Mouse (Mus musculus): ENCODE measurements around the gene Hivep3. TPM values are rescaled to one million over a fixed set of nuclear protein-coding genes. Genes with fewer than 3 reads are reported as not detected.

Gene Hivep3
- polyA plus RNA-seq, 1 experiment from 2014 or later, result 0.84 TPM

- no peak overlapping the region for H3K4me3 ChIP-seq (replicated peaks)
- H3K27ac ChIP-seq, result no peak overlapping the region
- H3K36me3 ChIP-seq, result no peaks in the 10 kb centered on the region
- no peak overlapping the region for H3K9ac ChIP-seq (replicated peaks)
- no peak for ATAC-seq (ENCODE audit: insufficient number of reproducible peaks, insufficient read depth, low FRiP score, low TSS enrichment, low read depth)
- no peak overlapping the region for H3K4me2 ChIP-seq
- 94% methylated on average over 1 of the region's 1 CpGs for WGBS
- H3K4me1 ChIP-seq (replicated peaks), result no peaks in the 10 kb centered on the region
- H3K9me3 ChIP-seq, result no peaks in the 10 kb centered on the region
- no peaks in the 10 kb centered on the region for H3K27me3 ChIP-seq
Measured at GRCm38 (mm10) chr4:119996377-119996776, 262.8 kb downstream of the Hivep3 start.

DNA sequence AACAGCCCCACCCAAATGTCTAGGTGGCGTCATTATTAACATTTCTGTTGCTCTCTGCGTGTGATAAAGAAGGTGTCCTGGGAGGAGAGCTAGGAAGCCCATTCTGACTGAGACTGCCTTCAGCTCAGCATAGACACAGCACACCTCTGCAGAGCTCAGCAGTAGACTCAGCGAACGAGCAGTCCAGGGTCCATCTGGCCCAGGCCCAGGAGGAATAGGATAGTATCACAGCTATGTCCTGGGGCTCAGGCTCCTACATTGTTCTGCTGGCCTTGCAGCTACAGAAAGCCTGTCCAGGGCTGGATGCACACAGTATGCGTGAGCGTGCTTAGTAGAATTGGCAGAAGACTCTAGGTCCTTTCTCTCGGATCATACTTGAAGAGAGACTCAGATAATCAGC, 263.8 kb downstream of the Hivep3 start:
- Histone ChIP-seq H3K27me3 (no peaks in the 10 kb centered on the region), H3K9me3 (no peaks in the 10 kb centered on the region), H3K4me1 (replicated peaks) (no peaks in the 10 kb centered on the region), H3K27ac (no peak overlapping the region), H3K4me3 (replicated peaks) (no peak overlapping the region), H3K4me2 (no peak overlapping the region), H3K9ac (replicated peaks) (no peak overlapping the region), H3K36me3 (no peaks in the 10 kb centered on the region)
- ATAC-seq (ENCODE audit: insufficient number of reproducible peaks, insufficient read depth, low FRiP score, low TSS enrichment, low read depth), result no peak
- 88% methylated on average over 7 of the region's 7 CpGs for WGBS

GRCm38 (mm10) chr4:119998911-119999310, 265.3 kb downstream of the Hivep3 start:
- H3K4me3 ChIP-seq (replicated peaks), result no peak overlapping the region

GRCm38 (mm10) chr4:120000881-120001280, 267.3 kb downstream of the Hivep3 start:
- H3K36me3 ChIP-seq, result no peaks in the 10 kb centered on the region
- H3K9me3 ChIP-seq, result no peaks in the 10 kb centered on the region
- 70% methylated on average over 7 of the region's 7 CpGs for WGBS
- H3K27ac ChIP-seq, result no peak overlapping the region
- H3K27me3 ChIP-seq, result no peaks in the 10 kb centered on the region
- H3K4me2 ChIP-seq, result no peak overlapping the region
- H3K9ac ChIP-seq (replicated peaks), result no peak overlapping the region
- H3K4me3 ChIP-seq (replicated peaks), result no peak overlapping the region
- ATAC-seq (ENCODE audit: insufficient number of reproducible peaks, insufficient read depth, low FRiP score, low TSS enrichment, low read depth), result no peak
- no peaks in the 10 kb centered on the region for H3K4me1 ChIP-seq (replicated peaks)

More at GRCm38 (mm10) chr4:119998911-119999310, 265.3 kb downstream of the Hivep3 start:
- Histone ChIP-seq H3K4me1 (replicated peaks) (no peaks in the 10 kb centered on the region), H3K9ac (replicated peaks) (no peak overlapping the region), H3K27me3 (no peaks in the 10 kb centered on the region), H3K4me2 (no peak overlapping the region), H3K27ac (no peak overlapping the region), H3K9me3 (no peaks in the 10 kb centered on the region), H3K36me3 (no peaks in the 10 kb centered on the region)
- no peak for ATAC-seq (ENCODE audit: insufficient number of reproducible peaks, insufficient read depth, low FRiP score, low TSS enrichment, low read depth)
- WGBS, result 65% methylated on average over 5 of the region's 5 CpGs

DNA sequence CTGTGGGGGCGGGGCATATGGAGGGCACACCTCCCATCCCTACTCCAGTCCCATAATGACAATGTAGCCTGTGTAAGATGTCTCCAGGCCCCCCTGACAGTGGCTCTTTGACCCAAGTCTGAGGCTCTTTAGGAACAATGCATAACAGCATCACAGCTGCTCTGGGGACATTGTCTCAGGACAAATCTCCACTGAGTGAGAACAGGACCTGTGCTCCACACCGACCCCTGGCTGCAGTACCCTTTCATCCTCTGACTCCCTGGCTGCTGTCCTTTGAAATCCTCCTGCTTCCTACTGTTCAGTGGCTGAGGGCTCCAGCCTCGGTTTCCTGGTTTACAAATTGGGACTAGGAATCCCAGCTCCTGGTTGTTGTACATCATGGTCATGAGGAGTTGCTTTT, 269.4 kb downstream of the Hivep3 start:
- no peak overlapping the region for H3K4me2 ChIP-seq
- no peak overlapping the region for H3K4me3 ChIP-seq (replicated peaks)
- H3K36me3 ChIP-seq, result no peaks in the 10 kb centered on the region
- 43% methylated on average over 3 of the region's 3 CpGs for WGBS
- H3K4me1 ChIP-seq (replicated peaks), result no peaks in the 10 kb centered on the region; the same call in none of the 2 replicates
- no peak overlapping the region for H3K9ac ChIP-seq (replicated peaks)
- no peak overlapping the region for H3K27ac ChIP-seq
- ATAC-seq (ENCODE audit: insufficient number of reproducible peaks, insufficient read depth, low FRiP score, low TSS enrichment, low read depth), result 0 out of 2 replicates have a peak, but pooled peaks have one; percentile 31
- H3K9me3 ChIP-seq, result no peaks in the 10 kb centered on the region
- H3K27me3 ChIP-seq, result no peaks in the 10 kb centered on the region

GRCm38 (mm10) chr4:120006046-120006445, 272.5 kb downstream of the Hivep3 start:
- H3K4me2 ChIP-seq, result no peak overlapping the region
- H3K9ac ChIP-seq (replicated peaks), result no peak overlapping the region
- no peaks in the 10 kb centered on the region for H3K9me3 ChIP-seq

DNA sequence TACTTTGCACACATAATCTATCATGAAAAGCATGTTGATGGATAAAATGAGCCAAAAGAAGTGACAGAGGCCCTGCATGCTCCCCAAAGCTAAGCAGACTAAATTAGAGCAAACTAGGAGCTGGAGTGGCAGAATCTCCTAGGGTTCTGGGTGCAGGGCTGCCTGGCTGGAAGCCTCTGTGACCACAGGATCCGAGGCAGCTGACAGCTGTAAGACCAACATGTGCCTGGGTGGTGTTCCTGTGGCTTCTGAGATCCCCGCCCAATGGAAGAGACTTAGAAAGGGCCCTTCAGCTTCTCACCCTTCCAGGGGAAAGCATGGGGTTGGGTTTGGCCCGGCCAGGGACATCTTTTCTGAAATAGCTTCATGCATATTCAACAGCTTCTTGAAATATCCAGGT, 274.3 kb downstream of the Hivep3 start:
- 59% methylated on average over 3 of the region's 3 CpGs for WGBS
- no peaks in the 10 kb centered on the region for H3K36me3 ChIP-seq
- H3K9ac ChIP-seq (replicated peaks), result no peak overlapping the region
- H3K27me3 ChIP-seq, result no peaks in the 10 kb centered on the region
- H3K4me2 ChIP-seq, result no peak overlapping the region
- H3K4me3 ChIP-seq (replicated peaks), result no peak overlapping the region
- ATAC-seq (ENCODE audit: insufficient number of reproducible peaks, insufficient read depth, low FRiP score, low TSS enrichment, low read depth), result no peak
- H3K9me3 ChIP-seq, result no peaks in the 10 kb centered on the region
- no peaks in the 10 kb centered on the region; the same call in none of the 2 replicates for H3K4me1 ChIP-seq (replicated peaks)
- no peak overlapping the region for H3K27ac ChIP-seq

More at GRCm38 (mm10) chr4:120006046-120006445, 272.5 kb downstream of the Hivep3 start:
- no peak overlapping the region for H3K27ac ChIP-seq
- H3K4me3 ChIP-seq (replicated peaks), result no peak overlapping the region
- no peak for ATAC-seq (ENCODE audit: insufficient number of reproducible peaks, insufficient read depth, low FRiP score, low TSS enrichment, low read depth)
- H3K27me3 ChIP-seq, result no peaks in the 10 kb centered on the region
- 62% methylated on average over 6 of the region's 6 CpGs for WGBS
- H3K4me1 ChIP-seq (replicated peaks), result no peaks in the 10 kb centered on the region; the same call in none of the 2 replicates
- H3K36me3 ChIP-seq, result no peaks in the 10 kb centered on the region

DNA sequence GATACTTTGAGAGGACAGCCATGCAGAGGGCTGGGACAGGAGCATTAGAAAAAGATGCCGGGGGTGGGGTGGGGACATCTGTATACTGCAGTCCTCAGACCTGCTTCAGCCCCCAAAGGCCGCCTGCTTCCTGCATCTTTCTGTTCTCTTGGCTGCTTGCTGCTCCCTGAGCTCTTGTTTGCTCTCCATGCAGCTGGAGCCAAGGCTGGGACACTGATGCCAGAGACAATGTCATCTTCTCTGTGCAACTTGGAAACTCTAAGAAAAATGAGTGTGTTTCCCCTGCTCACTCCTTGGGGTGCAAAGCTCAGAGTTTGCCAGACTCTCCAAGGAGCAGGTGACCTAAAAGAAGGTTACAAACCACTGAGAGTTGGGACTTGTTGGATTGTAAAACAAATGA, 275.6 kb downstream of the Hivep3 start:
- H3K27ac ChIP-seq, result no peak overlapping the region
- ATAC-seq (ENCODE audit: insufficient number of reproducible peaks, insufficient read depth, low FRiP score, low TSS enrichment, low read depth), result no peak
- 71% methylated on average over 2 of the region's 2 CpGs for WGBS

GRCm38 (mm10) chr4:120011788-120012187, 278.2 kb downstream of the Hivep3 start:
- H3K4me3 ChIP-seq (replicated peaks), result no peak overlapping the region
- H3K4me2 ChIP-seq, result no peak overlapping the region
- H3K9me3 ChIP-seq, result no peaks in the 10 kb centered on the region
- H3K4me1 ChIP-seq (replicated peaks), result no peaks in the 10 kb centered on the region; the same call in none of the 2 replicates
- no peak overlapping the region for H3K27ac ChIP-seq
- H3K36me3 ChIP-seq, result no peaks in the 10 kb centered on the region
- H3K9ac ChIP-seq (replicated peaks), result no peak overlapping the region
- WGBS, result 73% methylated on average over 10 of the region's 10 CpGs
- ATAC-seq (ENCODE audit: insufficient number of reproducible peaks, insufficient read depth, low FRiP score, low TSS enrichment, low read depth), result no peak
- H3K27me3 ChIP-seq, result no peaks in the 10 kb centered on the region

More for the DNA sequence above, 275.6 kb downstream of the Hivep3 start:
- Histone ChIP-seq H3K27me3 (no peaks in the 10 kb centered on the region), H3K9ac (replicated peaks) (no peak overlapping the region), H3K36me3 (no peaks in the 10 kb centered on the region), H3K4me1 (replicated peaks) (no peaks in the 10 kb centered on the region; the same call in none of the 2 replicates), H3K4me3 (replicated peaks) (no peak overlapping the region), H3K9me3 (no peaks in the 10 kb centered on the region), H3K4me2 (no peak overlapping the region)

GRCm38 (mm10) chr4:120012891-120013290, 279.3 kb downstream of the Hivep3 start:
- Histone ChIP-seq H3K9ac (replicated peaks) (no peak overlapping the region), H3K4me3 (replicated peaks) (no peak overlapping the region), H3K27ac (no peak overlapping the region), H3K36me3 (no peaks in the 10 kb centered on the region), H3K27me3 (no peaks in the 10 kb centered on the region), H3K9me3 (no peaks in the 10 kb centered on the region), H3K4me2 (no peak overlapping the region), H3K4me1 (replicated peaks) (no peaks in the 10 kb centered on the region; the same call in 1 of the 2 replicates)
- ATAC-seq (ENCODE audit: insufficient number of reproducible peaks, insufficient read depth, low FRiP score, low TSS enrichment, low read depth), result no peak
- 89% methylated on average over 1 of the region's 1 CpGs for whole genome bisulfite sequencing

- Histone ChIP-seq H3K9ac (replicated peaks) (no peak overlapping the region), H3K4me1 (replicated peaks) (no peaks in the 10 kb centered on the region), H3K4me2 (no peak overlapping the region), H3K27me3 (peaks cover 5% of the 10 kb centered on the region), H3K4me3 (replicated peaks) (no peak overlapping the region), H3K9me3 (no peaks in the 10 kb centered on the region), H3K36me3 (no peaks in the 10 kb centered on the region), H3K27ac (no peak overlapping the region)
- WGBS, result 82% methylated on average over 5 of the region's 5 CpGs
- ATAC-seq (ENCODE audit: insufficient number of reproducible peaks, insufficient read depth, low FRiP score, low TSS enrichment, low read depth), result no peak
Measured at GRCm38 (mm10) chr4:120018426-120018825, 284.8 kb downstream of the Hivep3 start.

DNA sequence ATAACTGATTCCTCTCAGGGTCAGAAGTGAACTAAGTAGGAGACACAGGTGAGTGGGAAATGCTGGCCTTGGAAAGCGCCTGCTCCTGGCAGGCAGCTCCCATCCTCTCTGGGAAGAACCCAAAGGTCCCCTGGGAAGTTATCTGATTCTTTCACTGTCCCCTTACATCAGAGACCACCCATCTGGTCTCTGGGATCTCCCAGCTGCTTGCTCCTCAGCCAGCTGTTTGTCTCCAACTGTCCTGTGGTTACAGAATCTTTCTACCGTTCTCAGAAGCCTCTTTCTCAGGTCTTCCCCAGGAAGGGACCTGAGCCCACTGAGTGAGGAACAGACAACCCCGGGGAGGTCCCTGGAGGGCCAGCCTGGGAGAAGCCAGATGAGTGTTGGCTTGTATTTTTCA, 288.8 kb downstream of the Hivep3 start:
- Histone ChIP-seq H3K4me2 (no peak overlapping the region), H3K4me1 (replicated peaks) (peaks cover 6% of the 10 kb centered on the region; the same call in 1 of the 2 replicates), H3K9me3 (no peaks in the 10 kb centered on the region), H3K27me3 (peaks cover 14% of the 10 kb centered on the region), H3K27ac (no peak overlapping the region), H3K36me3 (no peaks in the 10 kb centered on the region), H3K4me3 (replicated peaks) (no peak overlapping the region), H3K9ac (replicated peaks) (no peak overlapping the region)
- ATAC-seq (ENCODE audit: insufficient number of reproducible peaks, insufficient read depth, low FRiP score, low TSS enrichment, low read depth), result no peak
- WGBS, result 65% methylated on average over 3 of the region's 3 CpGs

All from limb, embryonic 12.5 days (tissue).